Mouse (Mus musculus): ENCODE measurements at regions not wholly inside any gene's neighbourhood (a gene's known extent, or its start where the extent isn't known, plus 50 kb on each side); places are given as distances from the start of the nearest gene placed in this dataset.

GRCm38 (mm10) chr8:92555140-92555539, 118.9 kb upstream of the Irx6 start:
- H3K9me3 ChIP-seq (ENCODE audit: control insufficient read depth, low read depth, low read length) = no peaks in the 10 kb centered on the region
- no peaks in the 10 kb centered on the region for H3K36me3 ChIP-seq (ENCODE audit: control insufficient read depth, insufficient read depth, low read length)
- H3K4me2 ChIP-seq (replicated peaks; ENCODE audit: low read depth, low read length) = no peak overlapping the region
- H3K4me3 ChIP-seq (ENCODE audit: low read depth, low read length) = no peak overlapping the region
- no peaks in the 10 kb centered on the region for H3K4me1 ChIP-seq (ENCODE audit: control insufficient read depth, insufficient read depth, low read length)
- H3K27ac ChIP-seq (ENCODE audit: low read length) = no peak overlapping the region
- WGBS = 83% methylated on average over 12 of the region's 12 CpGs
- H3K27me3 ChIP-seq (ENCODE audit: control insufficient read depth, insufficient read depth, low read length) = no peaks in the 10 kb centered on the region
- ATAC-seq (ENCODE audit: insufficient number of reproducible peaks, insufficient read depth, low FRiP score, low read depth) = no peak
- no peak overlapping the region for H3K9ac ChIP-seq (replicated peaks; ENCODE audit: low read depth, low read length)

- Histone ChIP-seq H3K27ac (ENCODE audit: low read length) (no peak overlapping the region), H3K4me2 (replicated peaks; ENCODE audit: low read depth, low read length) (no peak overlapping the region), H3K36me3 (ENCODE audit: control insufficient read depth, insufficient read depth, low read length) (no peaks in the 10 kb centered on the region), H3K9ac (replicated peaks; ENCODE audit: low read depth, low read length) (no peak overlapping the region), H3K4me3 (ENCODE audit: low read depth, low read length) (no peak overlapping the region), H3K4me1 (ENCODE audit: control insufficient read depth, insufficient read depth, low read length) (no peaks in the 10 kb centered on the region), H3K9me3 (ENCODE audit: control insufficient read depth, low read depth, low read length) (no peaks in the 10 kb centered on the region), H3K27me3 (ENCODE audit: control insufficient read depth, insufficient read depth, low read length) (no peaks in the 10 kb centered on the region)
- WGBS = 77% methylated on average over 7 of the region's 7 CpGs
- ATAC-seq (ENCODE audit: insufficient number of reproducible peaks, insufficient read depth, low FRiP score, low read depth) = no peak
Measured at GRCm38 (mm10) chr8:92555631-92556030, 118.5 kb upstream of the Irx6 start.

- Histone ChIP-seq H3K4me1 (ENCODE audit: control insufficient read depth, insufficient read depth, low read length) (no peaks in the 10 kb centered on the region), H3K9me3 (ENCODE audit: control insufficient read depth, low read depth, low read length) (no peaks in the 10 kb centered on the region), H3K9ac (replicated peaks; ENCODE audit: low read depth, low read length) (no peak overlapping the region), H3K36me3 (ENCODE audit: control insufficient read depth, insufficient read depth, low read length) (no peaks in the 10 kb centered on the region), H3K4me3 (ENCODE audit: low read depth, low read length) (no peak overlapping the region), H3K4me2 (replicated peaks; ENCODE audit: low read depth, low read length) (no peak overlapping the region), H3K27ac (ENCODE audit: low read length) (no peak overlapping the region), H3K27me3 (ENCODE audit: control insufficient read depth, insufficient read depth, low read length) (no peaks in the 10 kb centered on the region)
- 65% methylated on average over 5 of the region's 5 CpGs for WGBS
- ATAC-seq (ENCODE audit: insufficient number of reproducible peaks, insufficient read depth, low FRiP score, low read depth) = no peak
Measured at GRCm38 (mm10) chr8:92562471-92562870, 111.6 kb upstream of the Irx6 start.

- Histone ChIP-seq H3K9me3 (ENCODE audit: control insufficient read depth, low read depth, low read length) (no peaks in the 10 kb centered on the region), H3K9ac (replicated peaks; ENCODE audit: low read depth, low read length) (no peak overlapping the region), H3K4me2 (replicated peaks; ENCODE audit: low read depth, low read length) (no peak overlapping the region), H3K27me3 (ENCODE audit: control insufficient read depth, insufficient read depth, low read length) (no peaks in the 10 kb centered on the region), H3K4me1 (ENCODE audit: control insufficient read depth, insufficient read depth, low read length) (no peaks in the 10 kb centered on the region), H3K36me3 (ENCODE audit: control insufficient read depth, insufficient read depth, low read length) (no peaks in the 10 kb centered on the region), H3K27ac (ENCODE audit: low read length) (no peak overlapping the region), H3K4me3 (ENCODE audit: low read depth, low read length) (no peak overlapping the region)
- ATAC-seq (ENCODE audit: insufficient number of reproducible peaks, insufficient read depth, low FRiP score, low read depth) = no peak
- WGBS = 54% methylated on average over 5 of the region's 5 CpGs
Measured at GRCm38 (mm10) chr8:92562962-92563361, 111.1 kb upstream of the Irx6 start.

- Histone ChIP-seq H3K36me3 (ENCODE audit: control insufficient read depth, insufficient read depth, low read length) (no peaks in the 10 kb centered on the region), H3K9me3 (ENCODE audit: control insufficient read depth, low read depth, low read length) (no peaks in the 10 kb centered on the region), H3K4me2 (replicated peaks; ENCODE audit: low read depth, low read length) (no peak overlapping the region), H3K27ac (ENCODE audit: low read length) (no peak overlapping the region), H3K4me1 (ENCODE audit: control insufficient read depth, insufficient read depth, low read length) (no peaks in the 10 kb centered on the region), H3K9ac (replicated peaks; ENCODE audit: low read depth, low read length) (no peak overlapping the region), H3K27me3 (ENCODE audit: control insufficient read depth, insufficient read depth, low read length) (no peaks in the 10 kb centered on the region), H3K4me3 (ENCODE audit: low read depth, low read length) (no peak overlapping the region)
- ATAC-seq (ENCODE audit: insufficient number of reproducible peaks, insufficient read depth, low FRiP score, low read depth) = no peak
- 34% methylated on average over 10 of the region's 10 CpGs for WGBS
Measured at GRCm38 (mm10) chr8:92569650-92570049, 104.4 kb upstream of the Irx6 start.

GRCm38 (mm10) chr8:92579446-92579845, 94.6 kb upstream of the Irx6 start:
- no peaks in the 10 kb centered on the region for H3K9me3 ChIP-seq (ENCODE audit: control insufficient read depth, low read depth, low read length)
- no peak for ATAC-seq (ENCODE audit: insufficient number of reproducible peaks, insufficient read depth, low FRiP score, low read depth)
- no peaks in the 10 kb centered on the region for H3K36me3 ChIP-seq (ENCODE audit: control insufficient read depth, insufficient read depth, low read length)
- H3K27me3 ChIP-seq (ENCODE audit: control insufficient read depth, insufficient read depth, low read length) = no peaks in the 10 kb centered on the region
- H3K9ac ChIP-seq (replicated peaks; ENCODE audit: low read depth, low read length) = no peak overlapping the region
- H3K27ac ChIP-seq (ENCODE audit: low read length) = no peak overlapping the region
- WGBS = 66% methylated on average over 2 of the region's 2 CpGs
- no peak overlapping the region for H3K4me2 ChIP-seq (replicated peaks; ENCODE audit: low read depth, low read length)
- H3K4me3 ChIP-seq (ENCODE audit: low read depth, low read length) = no peak overlapping the region
- H3K4me1 ChIP-seq (ENCODE audit: control insufficient read depth, insufficient read depth, low read length) = no peaks in the 10 kb centered on the region

- H3K27ac ChIP-seq (ENCODE audit: low read length) = no peak overlapping the region
- no peak for ATAC-seq (ENCODE audit: insufficient number of reproducible peaks, insufficient read depth, low FRiP score, low read depth)
Measured at GRCm38 (mm10) chr8:92581051-92581450, 93.0 kb upstream of the Irx6 start.

GRCm38 (mm10) chr8:92600766-92601165, 73.3 kb upstream of the Irx6 start:
- H3K27ac ChIP-seq (ENCODE audit: low read length) = no peak overlapping the region
- 84% methylated on average over 3 of the region's 3 CpGs for WGBS
- H3K4me1 ChIP-seq (ENCODE audit: control insufficient read depth, insufficient read depth, low read length) = no peaks in the 10 kb centered on the region
- H3K4me3 ChIP-seq (ENCODE audit: low read depth, low read length) = no peak overlapping the region
- H3K27me3 ChIP-seq (ENCODE audit: control insufficient read depth, insufficient read depth, low read length) = no peaks in the 10 kb centered on the region
- no peaks in the 10 kb centered on the region for H3K9me3 ChIP-seq (ENCODE audit: control insufficient read depth, low read depth, low read length)
- ATAC-seq (ENCODE audit: insufficient number of reproducible peaks, insufficient read depth, low FRiP score, low read depth) = no peak
- H3K9ac ChIP-seq (replicated peaks; ENCODE audit: low read depth, low read length) = no peak overlapping the region
- H3K36me3 ChIP-seq (ENCODE audit: control insufficient read depth, insufficient read depth, low read length) = no peaks in the 10 kb centered on the region
- H3K4me2 ChIP-seq (replicated peaks; ENCODE audit: low read depth, low read length) = no peak overlapping the region

More at GRCm38 (mm10) chr8:92581051-92581450, 93.0 kb upstream of the Irx6 start:
- H3K9me3 ChIP-seq (ENCODE audit: control insufficient read depth, low read depth, low read length) = no peaks in the 10 kb centered on the region
- H3K4me2 ChIP-seq (replicated peaks; ENCODE audit: low read depth, low read length) = no peak overlapping the region
- H3K36me3 ChIP-seq (ENCODE audit: control insufficient read depth, insufficient read depth, low read length) = no peaks in the 10 kb centered on the region
- no peak overlapping the region for H3K9ac ChIP-seq (replicated peaks; ENCODE audit: low read depth, low read length)
- H3K27me3 ChIP-seq (ENCODE audit: control insufficient read depth, insufficient read depth, low read length) = no peaks in the 10 kb centered on the region
- no peaks in the 10 kb centered on the region for H3K4me1 ChIP-seq (ENCODE audit: control insufficient read depth, insufficient read depth, low read length)
- no peak overlapping the region for H3K4me3 ChIP-seq (ENCODE audit: low read depth, low read length)
- WGBS = 83% methylated on average over 2 of the region's 2 CpGs

GRCm38 (mm10) chr8:92602973-92603372, 71.1 kb upstream of the Irx6 start:
- no peak overlapping the region for H3K27ac ChIP-seq (ENCODE audit: low read length)
- WGBS = 47% methylated on average over 7 of the region's 7 CpGs
- H3K36me3 ChIP-seq (ENCODE audit: control insufficient read depth, insufficient read depth, low read length) = no peaks in the 10 kb centered on the region
- no peak overlapping the region for H3K9ac ChIP-seq (replicated peaks; ENCODE audit: low read depth, low read length)
- H3K4me1 ChIP-seq (ENCODE audit: control insufficient read depth, insufficient read depth, low read length) = no peaks in the 10 kb centered on the region
- no peak overlapping the region for H3K4me3 ChIP-seq (ENCODE audit: low read depth, low read length)
- no peak overlapping the region for H3K4me2 ChIP-seq (replicated peaks; ENCODE audit: low read depth, low read length)
- H3K9me3 ChIP-seq (ENCODE audit: control insufficient read depth, low read depth, low read length) = no peaks in the 10 kb centered on the region
- no peaks in the 10 kb centered on the region for H3K27me3 ChIP-seq (ENCODE audit: control insufficient read depth, insufficient read depth, low read length)
- no peak for ATAC-seq (ENCODE audit: insufficient number of reproducible peaks, insufficient read depth, low FRiP score, low read depth)

Measured in stomach, embryonic 14.5 days (tissue).